Mouse (Mus musculus) megakaryocyte, embryonic 14.5 days (primary cell): ENCODE results near the gene Fam161b.

ENCODE experiments used
- FLI1 ChIP-seq: IDR thresholded peaks from 2 replicates; pipeline ENCODE4 v1.6.1; 2012; ENCODE audit warnings: low read length, inconsistent platforms, mixed read lengths
- GATA1 ChIP-seq: IDR thresholded peaks from 3 replicates; pipeline ENCODE4 v1.6.1; 2012; ENCODE audit warnings: mixed read lengths, low read length, inconsistent platforms, borderline replicate concordance

GRCm38 (mm10) chr12:84364291-84364690 lies 2.7 kb upstream of the Fam161b start:
- TF ChIP-seq GATA1 (no peak), FLI1 (no peak)
